Mouse (Mus musculus): ENCODE results near the gene Endod1. TPM values are rescaled to one million over a fixed set of nuclear protein-coding genes. Genes with fewer than 3 reads are reported as not detected.

Endod1 gene
- polyA plus RNA-seq, 1 experiment from 2014 or later, result 90.1 TPM

GRCm38 (mm10) chr9:14336901-14337300 lies 44.4 kb downstream of the Endod1 start:
- 85% methylated on average over 3 of the region's 3 CpGs for WGBS
- Histone ChIP-seq H3K4me2 (replicated peaks; ENCODE audit: low read depth) (no peak overlapping the region), H3K9me3 (ENCODE audit: control insufficient read depth, low read length) (no peaks in the 10 kb centered on the region), H3K36me3 (ENCODE audit: control insufficient read depth, insufficient read depth, low read length) (no peaks in the 10 kb centered on the region), H3K27ac (replicated peaks) (no peak overlapping the region), H3K9ac (ENCODE audit: low read length) (no peak overlapping the region), H3K4me1 (replicated peaks; ENCODE audit: control insufficient read depth, insufficient read depth) (no peaks in the 10 kb centered on the region), H3K27me3 (ENCODE audit: control insufficient read depth, insufficient read depth, low read length) (no peaks in the 10 kb centered on the region), H3K4me3 (ENCODE audit: low read depth, low read length) (no peak overlapping the region)
- ATAC-seq (ENCODE audit: low FRiP score, low TSS enrichment) (no peak), DNase-seq (ENCODE audit: low spot score) (no peak)
- TF ChIP-seq CTCF (IDR thresholded peaks at IDR 0.05; ENCODE audit: low read depth) (no peak), EP300 (optimal IDR thresholded peaks at IDR 0.05) (no peak)

GRCm38 (mm10) chr9:14335829-14336228 lies 45.5 kb downstream of the Endod1 start:
- H3K4me3 ChIP-seq (ENCODE audit: low read depth, low read length), result no peak overlapping the region

GRCm38 (mm10) chr9:14316618-14317017 lies 64.7 kb downstream of the Endod1 start:
- H3K27me3 ChIP-seq (ENCODE audit: control insufficient read depth, insufficient read depth, low read length), result no peaks in the 10 kb centered on the region
- WGBS, result 97% methylated on average over 1 of the region's 1 CpGs
- H3K9ac ChIP-seq (ENCODE audit: low read length), result no peak overlapping the region
- DNase-seq (ENCODE audit: low spot score) (no peak), ATAC-seq (ENCODE audit: low FRiP score, low TSS enrichment) (no peak)
- no peak overlapping the region for H3K4me2 ChIP-seq (replicated peaks; ENCODE audit: low read depth)
- no peak overlapping the region for H3K4me3 ChIP-seq (ENCODE audit: low read depth, low read length)
- H3K4me1 ChIP-seq (replicated peaks; ENCODE audit: control insufficient read depth, insufficient read depth), result no peaks in the 10 kb centered on the region
- H3K9me3 ChIP-seq (ENCODE audit: control insufficient read depth, low read length), result no peaks in the 10 kb centered on the region
- no peak overlapping the region for H3K27ac ChIP-seq (replicated peaks)
- no peak for TF ChIP-seq CTCF (IDR thresholded peaks at IDR 0.05; ENCODE audit: low read depth)
- TF ChIP-seq EP300 (optimal IDR thresholded peaks at IDR 0.05), result no peak
- peaks cover 20% of the 10 kb centered on the region; the same call in 1 of the 2 replicates for H3K36me3 ChIP-seq (ENCODE audit: control insufficient read depth, insufficient read depth, low read length)

More at GRCm38 (mm10) chr9:14335829-14336228, 45.5 kb downstream of the Endod1 start:
- no peaks in the 10 kb centered on the region for H3K4me1 ChIP-seq (replicated peaks; ENCODE audit: control insufficient read depth, insufficient read depth)
- no peaks in the 10 kb centered on the region for H3K36me3 ChIP-seq (ENCODE audit: control insufficient read depth, insufficient read depth, low read length)
- ATAC-seq (ENCODE audit: low FRiP score, low TSS enrichment) (no peak), DNase-seq (ENCODE audit: low spot score) (no peak)
- no peak for TF ChIP-seq CTCF (IDR thresholded peaks at IDR 0.05; ENCODE audit: low read depth)
- TF ChIP-seq EP300 (optimal IDR thresholded peaks at IDR 0.05), result no peak
- no peak overlapping the region for H3K4me2 ChIP-seq (replicated peaks; ENCODE audit: low read depth)
- no peaks in the 10 kb centered on the region for H3K27me3 ChIP-seq (ENCODE audit: control insufficient read depth, insufficient read depth, low read length)
- H3K9ac ChIP-seq (ENCODE audit: low read length), result no peak overlapping the region
- H3K9me3 ChIP-seq (ENCODE audit: control insufficient read depth, low read length), result no peaks in the 10 kb centered on the region
- 74% methylated on average over 4 of the region's 4 CpGs for WGBS
- H3K27ac ChIP-seq (replicated peaks), result no peak overlapping the region

- 88% methylated on average over 7 of the region's 7 CpGs for WGBS
- no peak for ATAC-seq (ENCODE audit: low FRiP score, low TSS enrichment)
- peaks cover 19% of the 10 kb centered on the region for H3K36me3 ChIP-seq (ENCODE audit: control insufficient read depth, insufficient read depth, low read length)
Measured at GRCm38 (mm10) chr9:14314477-14314876, 66.8 kb downstream of the Endod1 start.

GRCm38 (mm10) chr9:14313968-14314367 lies 67.3 kb downstream of the Endod1 start:
- Histone ChIP-seq H3K4me2 (replicated peaks; ENCODE audit: low read depth) (no peak overlapping the region), H3K27me3 (ENCODE audit: control insufficient read depth, insufficient read depth, low read length) (no peaks in the 10 kb centered on the region), H3K27ac (replicated peaks) (no peak overlapping the region), H3K9me3 (ENCODE audit: control insufficient read depth, low read length) (no peaks in the 10 kb centered on the region), H3K4me3 (ENCODE audit: low read depth, low read length) (no peak overlapping the region), H3K9ac (ENCODE audit: low read length) (no peak overlapping the region), H3K4me1 (replicated peaks; ENCODE audit: control insufficient read depth, insufficient read depth) (no peaks in the 10 kb centered on the region), H3K36me3 (ENCODE audit: control insufficient read depth, insufficient read depth, low read length) (peaks cover 17% of the 10 kb centered on the region)
- TF ChIP-seq EP300 (optimal IDR thresholded peaks at IDR 0.05), result no peak
- TF ChIP-seq CTCF (IDR thresholded peaks at IDR 0.05; ENCODE audit: low read depth), result no peak
- DNase-seq (ENCODE audit: low spot score), result no peak
- WGBS, result 71% methylated on average over 3 of the region's 3 CpGs
- ATAC-seq (ENCODE audit: low FRiP score, low TSS enrichment), result no peak

More at GRCm38 (mm10) chr9:14314477-14314876, 66.8 kb downstream of the Endod1 start:
- no peak for DNase-seq (ENCODE audit: low spot score)
- Histone ChIP-seq H3K27me3 (ENCODE audit: control insufficient read depth, insufficient read depth, low read length) (no peaks in the 10 kb centered on the region), H3K4me2 (replicated peaks; ENCODE audit: low read depth) (no peak overlapping the region), H3K9me3 (ENCODE audit: control insufficient read depth, low read length) (no peaks in the 10 kb centered on the region), H3K4me1 (replicated peaks; ENCODE audit: control insufficient read depth, insufficient read depth) (no peaks in the 10 kb centered on the region), H3K4me3 (ENCODE audit: low read depth, low read length) (no peak overlapping the region), H3K27ac (replicated peaks) (no peak overlapping the region), H3K9ac (ENCODE audit: low read length) (no peak overlapping the region)
- TF ChIP-seq EP300 (optimal IDR thresholded peaks at IDR 0.05) (no peak), CTCF (IDR thresholded peaks at IDR 0.05; ENCODE audit: low read depth) (no peak)

- H3K4me2 ChIP-seq (replicated peaks; ENCODE audit: low read depth), result no peak overlapping the region
- peaks cover 8% of the 10 kb centered on the region; the same call in 1 of the 2 replicates for H3K36me3 ChIP-seq (ENCODE audit: control insufficient read depth, insufficient read depth, low read length)
- H3K4me3 ChIP-seq (ENCODE audit: low read depth, low read length), result no peak overlapping the region
- ATAC-seq (ENCODE audit: low FRiP score, low TSS enrichment), result no peak
- H3K27ac ChIP-seq (replicated peaks), result no peak overlapping the region
- no peaks in the 10 kb centered on the region for H3K4me1 ChIP-seq (replicated peaks; ENCODE audit: control insufficient read depth, insufficient read depth)
- no peak for TF ChIP-seq CTCF (IDR thresholded peaks at IDR 0.05; ENCODE audit: low read depth)
- TF ChIP-seq EP300 (optimal IDR thresholded peaks at IDR 0.05), result no peak
- WGBS, result 82% methylated on average over 3 of the region's 3 CpGs
- no peaks in the 10 kb centered on the region for H3K9me3 ChIP-seq (ENCODE audit: control insufficient read depth, low read length)
- H3K9ac ChIP-seq (ENCODE audit: low read length), result no peak overlapping the region
- DNase-seq (ENCODE audit: low spot score), result no peak
- no peaks in the 10 kb centered on the region for H3K27me3 ChIP-seq (ENCODE audit: control insufficient read depth, insufficient read depth, low read length)
Measured at GRCm38 (mm10) chr9:14307341-14307740, 74.0 kb downstream of the Endod1 start.

Data from stomach, postnatal 0 days (tissue).